Mouse (Mus musculus) thymus, adult 2 months (tissue): ENCODE data around the gene Ccdc102a.
A peak's percentile ranks its signal among the peaks of the same experiment; 100 is the strongest.

Experiments used
- CTCF ChIP-seq: fragments of 200-500 bp; IDR thresholded peaks from 2 replicates; pipeline ENCODE4 v1.5.1; 2012; ENCODE audit warnings: mild to moderate bottlenecking, control low read depth, low read length, moderate library complexity, borderline replicate concordance; ENCODE audit not compliant: control insufficient read depth, poor library complexity, insufficient read depth; ENCODE audit errors: extremely low read depth
- POLR2A ChIP-seq: fragments of 200-500 bp; IDR thresholded peaks from 2 replicates; pipeline ENCODE4 v1.6.1; 2012; ENCODE audit warnings: mild to moderate bottlenecking, low read length, control low read depth, moderate library complexity; ENCODE audit not compliant: control insufficient read depth, poor library complexity, insufficient read depth; ENCODE audit errors: extremely low read depth

- TF ChIP-seq CTCF = peak; percentile 90
- TF ChIP-seq POLR2A = no peak
Observed at GRCm38 (mm10) chr8:94917352-94917751, 546 bp downstream of the Ccdc102a start.
